Mouse (Mus musculus): Measurements from ENCODE around the gene Mndal. TPM values are rescaled to one million over a fixed set of nuclear protein-coding genes. Genes with fewer than 3 reads are reported as not detected.
"Not testable (repeated sequence)": the region's sequence is repeated elsewhere in the genome, so short reads cannot be mapped to it uniquely, and the experiment has no call there.

Gene Mndal
- polyA plus RNA-seq, 1 experiment from 2014 or later = 1.9 TPM

DNA sequence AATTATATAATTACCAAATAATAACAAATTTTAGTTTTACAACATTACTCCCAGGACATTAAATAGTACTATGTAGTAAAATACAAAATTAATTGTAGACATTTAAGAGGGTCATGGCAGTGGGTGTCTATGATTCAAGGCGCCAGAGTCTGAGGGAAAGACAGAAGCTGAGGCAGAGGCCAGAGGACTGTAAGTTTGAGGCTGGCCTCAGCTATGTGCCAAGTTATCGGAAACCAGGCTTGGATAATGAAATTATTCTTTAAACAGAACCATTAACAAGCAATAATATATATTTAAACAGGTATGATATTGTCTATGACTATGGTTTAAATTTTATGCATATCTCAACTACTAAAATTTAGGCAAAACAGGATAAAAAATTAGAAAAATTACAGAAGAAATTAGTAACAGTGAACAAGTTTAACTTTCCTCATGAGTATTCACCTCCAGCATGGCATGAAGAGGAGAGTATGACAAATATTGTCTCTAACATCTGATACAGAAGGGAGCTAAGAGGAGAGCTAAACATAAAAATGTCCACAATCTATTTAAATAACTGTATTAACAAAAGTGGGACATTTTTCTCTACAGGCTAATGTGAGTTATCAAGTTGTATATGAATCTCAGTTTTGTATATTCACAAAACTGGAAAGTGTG lies 30.4 kb downstream of the Mndal start:
- Histone ChIP-seq H3K4me3 (ENCODE audit: low read depth, low read length) (no peak overlapping the region), H3K4me1 (ENCODE audit: control insufficient read depth, insufficient read depth, low read length) (no peaks in the 10 kb centered on the region), H3K9ac (replicated peaks; ENCODE audit: low read depth, low read length) (no peak overlapping the region), H3K36me3 (ENCODE audit: control insufficient read depth, insufficient read depth, low read length) (no peaks in the 10 kb centered on the region), H3K27ac (ENCODE audit: low read length) (no peak overlapping the region), H3K4me2 (replicated peaks; ENCODE audit: low read depth, low read length) (no peak overlapping the region), H3K9me3 (ENCODE audit: control insufficient read depth, low read depth, low read length) (no peaks in the 10 kb centered on the region), H3K27me3 (ENCODE audit: control insufficient read depth, insufficient read depth, low read length) (no peaks in the 10 kb centered on the region)
- no peak for ATAC-seq (ENCODE audit: insufficient number of reproducible peaks, insufficient read depth, low FRiP score, low read depth)
- 89% methylated on average over 2 of the region's 2 CpGs for WGBS

DNA sequence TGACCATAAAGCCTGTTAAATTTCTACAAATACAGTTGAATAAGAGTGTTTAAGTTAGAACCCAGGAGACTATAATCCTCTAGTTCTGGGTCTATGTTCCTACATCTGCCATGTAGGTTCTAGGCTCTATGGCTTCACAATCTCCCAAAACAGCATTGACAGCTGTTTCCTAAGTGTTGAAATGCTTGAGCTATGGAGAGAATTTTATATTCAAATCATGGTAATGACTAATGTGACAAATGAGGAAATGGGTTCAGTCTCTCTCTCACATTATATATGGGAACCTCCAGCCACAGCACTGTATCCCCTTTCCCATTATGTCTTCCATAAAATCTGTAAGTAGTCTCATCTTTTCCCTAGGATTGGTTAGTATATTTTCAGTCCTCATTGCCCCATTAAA lies 33.9 kb downstream of the Mndal start:
- not testable (repeated sequence) for H3K36me3 ChIP-seq (ENCODE audit: control insufficient read depth, insufficient read depth, low read length); ATAC-seq (ENCODE audit: insufficient number of reproducible peaks, insufficient read depth, low FRiP score, low read depth); H3K4me3 ChIP-seq (ENCODE audit: low read depth, low read length); H3K4me1 ChIP-seq (ENCODE audit: control insufficient read depth, insufficient read depth, low read length); H3K4me2 ChIP-seq (replicated peaks; ENCODE audit: low read depth, low read length); H3K27ac ChIP-seq (ENCODE audit: low read length); H3K9me3 ChIP-seq (ENCODE audit: control insufficient read depth, low read depth, low read length); H3K9ac ChIP-seq (replicated peaks; ENCODE audit: low read depth, low read length); H3K27me3 ChIP-seq (ENCODE audit: control insufficient read depth, insufficient read depth, low read length)

DNA sequence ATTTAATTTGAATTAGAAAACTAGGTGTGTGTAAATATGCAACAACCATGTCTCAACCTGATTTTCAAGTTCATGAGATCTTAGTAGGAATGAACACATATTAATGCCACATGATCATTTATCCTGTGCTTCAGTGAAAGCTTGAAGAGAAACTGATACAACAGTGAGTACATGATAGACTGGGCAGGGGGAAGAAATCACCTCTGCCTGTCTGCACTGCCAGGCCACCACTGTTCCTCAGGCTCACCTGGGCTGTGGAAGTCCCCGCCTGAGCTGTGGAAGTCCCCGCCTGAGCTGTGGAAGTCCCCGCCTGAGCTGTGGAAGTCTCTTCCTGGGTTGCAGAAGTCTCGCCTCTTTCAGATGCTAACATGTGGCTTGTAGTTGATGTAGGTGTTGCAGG lies 36.4 kb downstream of the Mndal start:
- H3K27me3 ChIP-seq (ENCODE audit: control insufficient read depth, insufficient read depth, low read length); H3K9me3 ChIP-seq (ENCODE audit: control insufficient read depth, low read depth, low read length); H3K4me1 ChIP-seq (ENCODE audit: control insufficient read depth, insufficient read depth, low read length); ATAC-seq (ENCODE audit: insufficient number of reproducible peaks, insufficient read depth, low FRiP score, low read depth); H3K4me3 ChIP-seq (ENCODE audit: low read depth, low read length); H3K36me3 ChIP-seq (ENCODE audit: control insufficient read depth, insufficient read depth, low read length); H3K27ac ChIP-seq (ENCODE audit: low read length); H3K4me2 ChIP-seq (replicated peaks; ENCODE audit: low read depth, low read length); H3K9ac ChIP-seq (replicated peaks; ENCODE audit: low read depth, low read length): not testable (repeated sequence)
- 96% methylated on average over 4 of the region's 4 CpGs for WGBS

DNA sequence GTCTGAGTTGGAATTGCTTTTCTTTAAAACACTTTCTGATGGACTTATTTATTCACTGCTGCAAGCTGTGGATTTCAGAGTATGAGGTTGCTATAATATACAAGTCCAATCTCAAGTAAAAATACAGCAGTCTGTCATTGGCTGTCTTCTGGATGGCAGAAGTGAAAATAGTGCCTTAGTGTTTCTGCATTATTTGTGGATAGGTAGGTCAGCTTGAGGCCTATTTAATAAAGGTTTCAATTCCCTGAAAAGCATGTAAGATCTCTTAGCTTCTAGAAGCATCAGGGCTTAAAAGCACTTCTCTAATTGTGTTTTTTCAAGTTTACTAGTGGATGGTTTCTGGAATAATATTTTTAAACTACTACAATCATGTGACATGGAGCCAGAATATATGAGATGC lies 52.5 kb downstream of the Mndal start:
- not testable (repeated sequence) for H3K4me3 ChIP-seq (ENCODE audit: low read depth, low read length); H3K27me3 ChIP-seq (ENCODE audit: control insufficient read depth, insufficient read depth, low read length); H3K9ac ChIP-seq (replicated peaks; ENCODE audit: low read depth, low read length); H3K36me3 ChIP-seq (ENCODE audit: control insufficient read depth, insufficient read depth, low read length); H3K4me1 ChIP-seq (ENCODE audit: control insufficient read depth, insufficient read depth, low read length); H3K9me3 ChIP-seq (ENCODE audit: control insufficient read depth, low read depth, low read length); H3K4me2 ChIP-seq (replicated peaks; ENCODE audit: low read depth, low read length); H3K27ac ChIP-seq (ENCODE audit: low read length); ATAC-seq (ENCODE audit: insufficient number of reproducible peaks, insufficient read depth, low FRiP score, low read depth)

DNA sequence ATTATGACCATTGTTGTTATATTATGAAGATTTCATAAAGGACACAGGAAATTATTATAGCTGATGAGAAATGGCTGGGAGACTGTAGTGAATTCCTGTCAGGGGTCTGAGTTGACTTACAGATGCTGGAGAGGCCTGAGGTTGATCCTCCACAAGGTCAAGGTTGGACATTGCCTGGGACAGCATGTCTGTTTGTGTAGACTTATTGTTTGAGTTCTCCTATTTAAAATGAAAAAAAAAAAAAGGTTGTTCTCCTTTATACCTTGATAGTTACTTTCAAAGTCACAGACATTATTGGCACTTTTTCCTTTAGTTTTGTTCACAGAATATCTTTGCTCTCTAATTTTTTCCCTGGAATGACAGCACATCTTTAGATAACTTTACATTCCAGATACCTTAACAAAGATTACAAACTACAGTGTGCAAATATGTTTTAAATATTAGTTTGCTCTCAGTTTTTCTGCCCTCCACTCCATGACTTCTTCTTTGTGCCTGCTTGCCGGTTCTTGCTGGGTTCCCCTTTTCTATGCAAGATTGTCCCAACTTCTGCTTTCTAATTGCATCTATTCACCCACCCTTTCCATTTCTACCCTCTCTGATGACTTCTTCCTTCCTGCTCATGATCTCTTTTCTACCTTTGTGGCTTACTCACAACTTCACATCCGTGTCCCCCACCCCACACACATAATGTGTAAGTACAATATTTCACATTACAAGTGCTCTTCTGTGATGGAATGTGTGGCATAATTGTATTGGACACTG lies 55.1 kb downstream of the Mndal start:
- no CpG with 5 or more reads among the region's 2 CpGs for WGBS
- H3K36me3 ChIP-seq (ENCODE audit: control insufficient read depth, insufficient read depth, low read length); ATAC-seq (ENCODE audit: insufficient number of reproducible peaks, insufficient read depth, low FRiP score, low read depth); H3K27ac ChIP-seq (ENCODE audit: low read length); H3K9me3 ChIP-seq (ENCODE audit: control insufficient read depth, low read depth, low read length); H3K27me3 ChIP-seq (ENCODE audit: control insufficient read depth, insufficient read depth, low read length); H3K9ac ChIP-seq (replicated peaks; ENCODE audit: low read depth, low read length); H3K4me1 ChIP-seq (ENCODE audit: control insufficient read depth, insufficient read depth, low read length); H3K4me2 ChIP-seq (replicated peaks; ENCODE audit: low read depth, low read length); H3K4me3 ChIP-seq (ENCODE audit: low read depth, low read length): not testable (repeated sequence)

DNA sequence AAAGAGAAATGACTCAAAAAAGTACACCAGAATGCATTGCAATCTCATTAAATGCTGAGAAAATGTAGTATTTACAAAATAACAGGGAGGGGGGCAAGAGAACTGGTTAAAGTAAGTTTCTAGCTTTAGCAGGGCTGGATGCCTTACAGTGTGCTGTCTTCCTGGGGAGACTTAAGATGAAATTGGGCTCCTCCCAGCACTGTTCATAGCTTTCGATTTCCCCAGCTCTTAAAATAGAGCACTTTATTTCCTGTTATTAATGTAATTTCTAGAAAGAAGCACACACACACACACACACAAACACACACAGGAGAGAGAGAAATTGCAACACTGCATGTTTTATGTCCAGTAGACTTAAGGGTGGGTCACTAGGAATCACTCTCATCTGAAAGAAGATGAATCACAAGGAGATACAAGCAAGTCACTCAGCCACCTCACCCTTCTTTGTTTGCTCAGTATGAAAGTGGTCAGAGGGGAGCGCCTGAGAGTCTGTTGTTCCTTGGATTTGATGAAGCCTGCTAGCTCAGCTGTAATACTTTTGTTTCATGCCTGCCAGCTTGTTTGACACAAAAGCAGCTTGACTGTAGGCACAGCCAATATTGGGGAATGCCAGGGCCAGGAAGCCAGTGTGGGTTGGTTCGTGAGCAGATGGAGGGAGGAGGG lies 62.2 kb downstream of the Mndal start:
- not testable (repeated sequence) for H3K4me2 ChIP-seq (replicated peaks; ENCODE audit: low read depth, low read length); H3K27me3 ChIP-seq (ENCODE audit: control insufficient read depth, insufficient read depth, low read length); H3K9me3 ChIP-seq (ENCODE audit: control insufficient read depth, low read depth, low read length); H3K4me3 ChIP-seq (ENCODE audit: low read depth, low read length); H3K27ac ChIP-seq (ENCODE audit: low read length); H3K4me1 ChIP-seq (ENCODE audit: control insufficient read depth, insufficient read depth, low read length); H3K9ac ChIP-seq (replicated peaks; ENCODE audit: low read depth, low read length); ATAC-seq (ENCODE audit: insufficient number of reproducible peaks, insufficient read depth, low FRiP score, low read depth); H3K36me3 ChIP-seq (ENCODE audit: control insufficient read depth, insufficient read depth, low read length)
- WGBS = 66% methylated on average over 3 of the region's 3 CpGs

DNA sequence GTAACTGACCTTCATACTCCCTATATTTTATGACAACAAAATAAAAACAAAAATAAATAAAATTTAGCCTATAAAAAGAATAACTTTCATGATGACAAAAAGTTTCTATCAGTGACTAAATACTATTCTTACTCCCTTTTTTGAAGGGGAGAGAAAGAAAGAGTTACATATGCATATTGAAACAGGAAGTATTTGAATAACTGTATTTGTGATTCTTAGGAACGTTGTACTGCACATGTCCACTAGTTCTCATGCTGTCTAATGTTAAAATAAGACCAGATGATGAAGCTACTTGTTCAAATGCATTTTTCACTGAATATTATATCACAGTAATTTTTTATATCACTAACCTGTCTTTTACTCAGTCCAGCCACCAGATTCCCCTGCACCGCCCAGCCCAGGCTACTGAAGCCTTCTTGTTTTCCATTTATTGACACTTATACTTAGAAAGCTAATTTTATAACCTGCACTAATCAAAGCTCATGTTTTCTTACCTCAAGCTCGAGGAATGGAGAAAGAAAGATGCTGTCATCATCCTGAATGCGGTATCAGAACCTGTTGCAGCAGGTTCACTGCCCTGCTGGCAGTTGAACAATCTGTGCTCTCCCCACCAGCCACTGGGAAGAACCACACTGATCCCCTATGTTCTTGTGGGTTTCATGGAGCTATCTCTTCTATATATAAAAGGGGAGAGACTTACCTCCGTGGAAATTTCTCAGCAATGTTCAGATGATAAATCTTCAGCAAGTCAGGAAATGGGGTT lies 62.9 kb downstream of the Mndal start:
- not testable (repeated sequence) for H3K27me3 ChIP-seq (ENCODE audit: control insufficient read depth, insufficient read depth, low read length); H3K9me3 ChIP-seq (ENCODE audit: control insufficient read depth, low read depth, low read length); H3K4me2 ChIP-seq (replicated peaks; ENCODE audit: low read depth, low read length); H3K9ac ChIP-seq (replicated peaks; ENCODE audit: low read depth, low read length); ATAC-seq (ENCODE audit: insufficient number of reproducible peaks, insufficient read depth, low FRiP score, low read depth); H3K4me1 ChIP-seq (ENCODE audit: control insufficient read depth, insufficient read depth, low read length); H3K4me3 ChIP-seq (ENCODE audit: low read depth, low read length); H3K36me3 ChIP-seq (ENCODE audit: control insufficient read depth, insufficient read depth, low read length); H3K27ac ChIP-seq (ENCODE audit: low read length)
- 65% methylated on average over 5 of the region's 5 CpGs for WGBS

DNA sequence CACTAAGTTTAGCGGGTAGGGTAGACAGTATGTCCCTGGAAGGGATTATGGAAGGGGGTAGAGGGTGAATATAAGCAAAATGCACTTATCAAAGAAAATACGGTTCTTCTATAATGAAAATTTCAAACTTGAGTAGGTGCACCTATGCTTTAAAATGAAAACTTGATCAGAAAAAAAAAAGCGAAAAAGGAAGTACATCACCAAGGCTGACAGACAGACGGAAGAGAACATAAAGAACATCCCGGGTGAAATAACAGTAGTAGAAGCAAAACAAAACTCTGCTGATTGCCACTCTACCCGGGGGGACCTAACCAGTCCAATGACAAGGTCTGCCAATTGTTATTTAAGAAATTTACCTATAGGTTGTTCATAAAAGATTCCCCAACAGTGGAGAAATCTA lies 64.0 kb downstream of the Mndal start:
- H3K4me2 ChIP-seq (replicated peaks; ENCODE audit: low read depth, low read length); H3K9ac ChIP-seq (replicated peaks; ENCODE audit: low read depth, low read length); H3K9me3 ChIP-seq (ENCODE audit: control insufficient read depth, low read depth, low read length); H3K4me3 ChIP-seq (ENCODE audit: low read depth, low read length); H3K36me3 ChIP-seq (ENCODE audit: control insufficient read depth, insufficient read depth, low read length); ATAC-seq (ENCODE audit: insufficient number of reproducible peaks, insufficient read depth, low FRiP score, low read depth); H3K27ac ChIP-seq (ENCODE audit: low read length); H3K27me3 ChIP-seq (ENCODE audit: control insufficient read depth, insufficient read depth, low read length); H3K4me1 ChIP-seq (ENCODE audit: control insufficient read depth, insufficient read depth, low read length): not testable (repeated sequence)
- WGBS = 82% methylated on average over 6 of the region's 6 CpGs

Data from stomach, embryonic 14.5 days (tissue).